Comparison of ENCODE assay signal across 31 mouse cellular contexts in the genomic region with DNA sequence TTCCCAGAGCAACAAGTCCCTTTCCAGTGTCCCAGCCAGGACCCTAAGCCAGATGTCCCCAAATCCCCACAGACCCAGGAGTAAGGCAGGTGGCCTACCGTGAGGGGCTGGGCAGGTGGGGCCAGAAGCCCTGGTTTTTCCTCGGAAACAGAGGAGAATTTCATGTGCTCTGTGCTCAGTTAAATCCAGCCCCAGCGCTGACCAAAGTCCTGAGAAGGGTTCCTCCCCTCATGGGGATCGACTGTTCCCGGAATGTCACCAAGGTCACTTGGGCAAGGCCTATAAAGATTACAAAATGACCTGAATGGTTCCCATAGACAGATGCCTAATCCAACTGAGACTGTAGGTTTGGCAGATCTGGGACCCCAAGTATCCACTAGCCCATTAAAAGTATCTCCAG. TPM values are rescaled to one million over a fixed set of nuclear protein-coding genes. Genes with fewer than 3 reads are reported as not detected.
DNase-seq lines count a peak whose midpoint lies in the region; ATAC-seq lines count a peak whose summit lies in the region.
"Had no signal": no experiment of that assay in that cellular context is flagged by ENCODE, and none has a peak within 500 bp of the region (broad histone marks: within the 10 kb centered on the region; RNA-seq: fewer than 3 reads in every experiment).

A gene (minus strand): TSS at position 141 of the 400 bp plus-strand sequence.

- no peaks in the 10 kb centered on the region for H3K9me3 ChIP-seq in intestine, embryonic 16.5 days (ENCODE audit: control insufficient read depth, low read length)
- no peaks in the 10 kb centered on the region for H3K9me3 ChIP-seq in liver, embryonic 12.5 days (replicated peaks)
- H3K9me3 ChIP-seq: embryonic facial prominence, embryonic 10.5 days; heart, embryonic 10.5 days; kidney, embryonic 15.5 days; limb, embryonic 13.5 days; lung, embryonic 15.5 days; neural tube, embryonic 12.5 days had no signal

- peak within 1 kb of the TSS; percentile 20; the same call in 1 of the 2 replicates for H3K4me2 ChIP-seq in intestine, embryonic 16.5 days (ENCODE audit: low read depth, low read length)
- peak within 1 kb of the TSS; percentile 32 for H3K4me2 ChIP-seq in liver, embryonic 12.5 days
- H3K4me2 ChIP-seq: kidney, embryonic 15.5 days; limb, embryonic 13.5 days; lung, embryonic 15.5 days; neural tube, embryonic 12.5 days had no signal

- peak; percentile 44 for DNase-seq in adrenal gland, adult 2 months
- DNase-seq in adrenal gland, postnatal 4 days (ENCODE audit: low spot score in 2 of 2) = no peak
- DNase-seq in yolk sac, embryonic 10.5 days (ENCODE audit: low spot score) = peak; percentile 56
- no peak for DNase-seq in cerebellum, adult 11-12 months
- DNase-seq in gastrocnemius, postnatal 25 days = no peak
- DNase-seq: cerebellum, adult 9-11 months; kidney, adult 11 months; kidney, postnatal 36 days; layer of hippocampus, postnatal 36 days; lung, postnatal 4 days; midbrain, embryonic 14.5 days; retina, postnatal 1 day; right cerebral cortex, postnatal 25 days; spleen, adult 18-20 months had no signal

- H3K27ac ChIP-seq in intestine, embryonic 16.5 days (ENCODE audit: low read length) = no peak within 1 kb of the TSS
- peak within 1 kb of the TSS; percentile 42; the same call in 1 of the 2 replicates for H3K27ac ChIP-seq in liver, embryonic 12.5 days
- H3K27ac ChIP-seq: embryonic facial prominence, embryonic 10.5 days; heart, embryonic 10.5 days; kidney, embryonic 15.5 days; limb, embryonic 13.5 days; lung, embryonic 15.5 days; neural tube, embryonic 12.5 days had no signal

- ATAC-seq in intestine, embryonic 16.5 days = peak; percentile 72
- ATAC-seq in liver, embryonic 12.5 days = no peak
- ATAC-seq: hindbrain, embryonic 16.5 days had no signal

- H3K36me3 ChIP-seq in intestine, embryonic 16.5 days (ENCODE audit: control insufficient read depth, insufficient read depth, low read length) = no peaks in the 10 kb centered on the region
- H3K36me3 ChIP-seq in liver, embryonic 12.5 days = no peaks in the 10 kb centered on the region
- H3K36me3 ChIP-seq: embryonic facial prominence, embryonic 10.5 days; heart, embryonic 10.5 days; kidney, embryonic 15.5 days; limb, embryonic 13.5 days; lung, embryonic 15.5 days; neural tube, embryonic 12.5 days had no signal

- 57% methylated on average over 5 of the region's 5 CpGs for WGBS in intestine, embryonic 16.5 days
- WGBS in liver, embryonic 12.5 days (ENCODE audit: insufficient replicate concordance) = 66% methylated on average over 5 of the region's 5 CpGs

- H3K9ac ChIP-seq in intestine, embryonic 16.5 days (ENCODE audit: low read depth, low read length) = no peak within 1 kb of the TSS
- peak within 1 kb of the TSS; percentile 39; the same call in 1 of the 2 replicates for H3K9ac ChIP-seq in liver, embryonic 12.5 days
- H3K9ac ChIP-seq: kidney, embryonic 15.5 days; limb, embryonic 13.5 days; lung, embryonic 15.5 days; neural tube, embryonic 12.5 days had no signal

- H3K4me3 ChIP-seq in intestine, embryonic 16.5 days (ENCODE audit: low read length) = no peak within 1 kb of the TSS
- H3K4me3 ChIP-seq in liver, embryonic 12.5 days = peak within 1 kb of the TSS; percentile 16; the same call in 1 of the 2 replicates
- H3K4me3 ChIP-seq: embryonic facial prominence, embryonic 10.5 days; heart, embryonic 10.5 days; kidney, embryonic 15.5 days; limb, embryonic 13.5 days; lung, embryonic 15.5 days; neural tube, embryonic 12.5 days had no signal

- no peaks in the 10 kb centered on the region for H3K27me3 ChIP-seq in intestine, embryonic 16.5 days (replicated peaks; ENCODE audit: control insufficient read depth, insufficient read depth, low read length)
- H3K27me3 ChIP-seq in liver, embryonic 12.5 days (replicated peaks) = no peaks in the 10 kb centered on the region
- H3K27me3 ChIP-seq: limb, embryonic 13.5 days; lung, embryonic 15.5 days; neural tube, embryonic 12.5 days had no signal

- H3K4me1 ChIP-seq in intestine, embryonic 16.5 days (ENCODE audit: control insufficient read depth, insufficient read depth, low read length) = 0 out of 2 replicates have a peak, but pooled peaks cover 3% of the 10 kb centered on the region
- H3K4me1 ChIP-seq in liver, embryonic 12.5 days = peaks cover 11% of the 10 kb centered on the region; the same call in 1 of the 2 replicates
- H3K4me1 ChIP-seq: kidney, embryonic 15.5 days; lung, embryonic 15.5 days; neural tube, embryonic 12.5 days had no signal

RNA-seq across cellular contexts. Expression of the gene that starts here (rescaled TPM):
- total RNA-seq in adrenal gland, adult 2 months (2021) = 1 to 10 TPM; 2.4 to 3.6 TPM
- 1.2 and 1.7 TPM in 2 replicates for polyA plus RNA-seq in adrenal gland, adult 2 months (2012; rRNA removed)
- total RNA-seq in adrenal gland, postnatal 4 days (2021) = 10 to 100 TPM in 1 of 2 experiments, 1 to 10 TPM in 1; 1.3 to 10.9 TPM
- 0.24 and 0.28 TPM in 2 replicates for polyA plus RNA-seq in intestine, embryonic 16.5 days (2015; fragmentation: Nextera tagmentation; extraction: Ambion mirVana)
- polyA plus RNA-seq in liver, embryonic 12.5 days (2016; fragmentation: Nextera tagmentation; extraction: Ambion mirVana) = 1.5 and 1.6 TPM in 2 replicates
- not detected for total RNA-seq in gastrocnemius, postnatal 25 days (2021)
- total RNA-seq: common myeloid progenitor, adult 5-6 weeks; hematopoietic stem cell, adult 5-6 weeks; layer of hippocampus, adult 8-10 months; layer of hippocampus, postnatal 36 days; left cerebral cortex, postnatal 10 days; megakaryocyte-erythroid progenitor cell, adult 5-6 weeks had no signal
- polyA plus RNA-seq: brain, embryonic 14.5 days; embryonic facial prominence, embryonic 10.5 days; forebrain, embryonic 11.5 days; heart, embryonic 16.5 days; hindbrain, embryonic 16.5 days; limb, embryonic 13.5 days; lung, embryonic 15.5 days; midbrain, embryonic 14.5 days; neural tube, embryonic 12.5 days had no signal

Comparison
In these comparisons a context has a peak if more than half of its experiments do, and no peak if none do; other contexts are left out.
1. DNase-seq: peak in adrenal gland, adult 2 months (single experiment) and yolk sac, embryonic 10.5 days (single experiment); none in adrenal gland, postnatal 4 days (0 of 2), cerebellum, adult 11-12 months (single experiment) and gastrocnemius, postnatal 25 days (single experiment).
2. Peak in ATAC-seq and H3K4me2 ChIP-seq in intestine, embryonic 16.5 days; RNA of the gene not detected or under 1 TPM.